Mouse (Mus musculus) limb, embryonic 10.5 days (tissue): ENCODE measurements around the gene Smc1b. TPM values are rescaled to one million over a fixed set of nuclear protein-coding genes. Genes with fewer than 3 reads are reported as not detected.
A peak's percentile ranks its signal among the peaks of the same experiment; 100 is the strongest.

Source experiments
- DNase-seq: peaks from one replicate; pipeline ENCODE4 v3.0.0-alpha.2; 2017; ENCODE audit warnings: low spot score
- H3K27ac ChIP-seq: fragments of 300-500 bp; sonication (generic); 2 replicates; pipeline ENCODE4 v1.5.1; 2016; ENCODE audit warnings: mild to moderate bottlenecking
- H3K27me3 ChIP-seq: fragments of 300-500 bp; sonication (generic); 2 replicates; pipeline ENCODE4 v1.6.1; 2016; ENCODE audit warnings: low read depth, mild to moderate bottlenecking; ENCODE audit not compliant: poor library complexity, severe bottlenecking
- H3K36me3 ChIP-seq: fragments of 300-500 bp; sonication (generic); 2 replicates; pipeline ENCODE4 v1.6.1; 2016; ENCODE audit warnings: mild to moderate bottlenecking, moderate library complexity
- H3K4me1 ChIP-seq: fragments of 300-500 bp; sonication (generic); 2 replicates; pipeline ENCODE4 v1.6.1; 2016
- H3K4me3 ChIP-seq: fragments of 300-500 bp; sonication (generic); 2 replicates; pipeline ENCODE4 v1.5.1; 2016; ENCODE audit warnings: mild to moderate bottlenecking, moderate library complexity
- H3K9me3 ChIP-seq: fragments of 300-500 bp; sonication (generic); replicated peaks from 2 replicates; pipeline ENCODE4 v1.6.1; 2016; ENCODE audit warnings: mild to moderate bottlenecking
- WGBS: fragments of 180-500 bp; shearing (Covaris S2); methylation state at CpG from one replicate; pipeline ENCODE4 v1.1.7; 2016; 5-methylcytosine and 5-hydroxymethylcytosine counted together
- polyA plus RNA-seq: library from polyadenylated mRNA; unstranded; fragments of >200 nt; fragmentation: Nextera tagmentation; extraction: Ambion mirVana; gene quantifications from 2 replicates; pipeline ENCODE4 v1.2.1, GENCODE M21; 2016

Smc1b gene
- polyA plus RNA-seq, 1 experiment from 2014 or later = 0.19 TPM

DNA sequence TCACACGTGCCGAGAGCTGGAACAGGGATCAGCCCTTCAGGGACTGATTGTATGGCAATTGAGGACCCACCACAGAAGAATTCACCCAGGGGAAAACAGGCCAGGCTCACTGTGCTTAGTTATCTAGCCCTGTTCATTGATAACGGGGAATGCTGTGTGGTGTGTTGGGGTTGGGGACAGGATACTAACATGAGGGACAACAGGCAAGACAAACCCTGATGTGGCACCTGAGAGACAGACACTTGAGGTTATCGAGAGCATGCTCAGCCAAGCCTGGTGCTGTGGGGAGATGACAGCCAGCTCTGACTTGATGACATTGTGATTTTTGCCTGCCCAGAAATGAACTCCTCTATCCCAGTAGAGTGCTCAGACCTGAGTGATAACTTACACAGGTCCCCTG is 24.4 kb upstream of the Smc1b start:
- H3K9me3 ChIP-seq = no peaks in the 10 kb centered on the region

DNA sequence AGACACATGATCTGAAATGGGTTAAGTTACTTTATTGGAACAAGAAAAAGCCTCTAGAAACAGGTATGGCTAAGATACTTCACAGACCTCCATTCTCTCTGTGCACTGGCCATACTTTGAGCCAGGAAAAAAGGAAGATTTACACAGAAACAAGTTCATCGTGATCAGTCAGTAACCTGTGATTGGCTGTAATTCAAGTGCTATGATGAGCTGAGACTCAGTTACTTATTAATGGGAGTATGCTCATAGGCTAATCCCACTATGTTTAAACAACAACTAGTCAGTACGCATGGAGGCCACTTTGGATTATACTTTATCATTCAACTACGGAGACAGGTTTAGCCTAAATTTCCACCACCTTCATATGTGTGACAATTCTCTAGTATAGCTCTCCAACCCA is 22.3 kb upstream of the Smc1b start:
- DNase-seq = no peak
- H3K9me3 ChIP-seq = no peaks in the 10 kb centered on the region
- no peaks in the 10 kb centered on the region for H3K36me3 ChIP-seq
- whole genome bisulfite sequencing = 92% methylated on average over 3 of the region's 3 CpGs
- no peaks in the 10 kb centered on the region for H3K27me3 ChIP-seq
- no peak overlapping the region for H3K27ac ChIP-seq
- H3K4me1 ChIP-seq = peaks cover 10% of the 10 kb centered on the region
- no peak overlapping the region for H3K4me3 ChIP-seq

More for the DNA sequence above, 24.4 kb upstream of the Smc1b start:
- Histone ChIP-seq H3K4me3 (no peak overlapping the region), H3K27ac (no peak overlapping the region), H3K36me3 (no peaks in the 10 kb centered on the region), H3K27me3 (no peaks in the 10 kb centered on the region), H3K4me1 (peaks cover 10% of the 10 kb centered on the region)
- DNase-seq = no peak
- WGBS = 80% methylated on average over 4 of the region's 4 CpGs

GRCm38 (mm10) chr15:85152577-85152976 is 20.8 kb upstream of the Smc1b start:
- Histone ChIP-seq H3K27me3 (no peaks in the 10 kb centered on the region), H3K4me1 (peaks cover 4% of the 10 kb centered on the region), H3K4me3 (no peak overlapping the region), H3K27ac (no peak overlapping the region), H3K36me3 (no peaks in the 10 kb centered on the region), H3K9me3 (no peaks in the 10 kb centered on the region)
- WGBS = 76% methylated on average over 3 of the region's 3 CpGs
- no peak for DNase-seq

DNA sequence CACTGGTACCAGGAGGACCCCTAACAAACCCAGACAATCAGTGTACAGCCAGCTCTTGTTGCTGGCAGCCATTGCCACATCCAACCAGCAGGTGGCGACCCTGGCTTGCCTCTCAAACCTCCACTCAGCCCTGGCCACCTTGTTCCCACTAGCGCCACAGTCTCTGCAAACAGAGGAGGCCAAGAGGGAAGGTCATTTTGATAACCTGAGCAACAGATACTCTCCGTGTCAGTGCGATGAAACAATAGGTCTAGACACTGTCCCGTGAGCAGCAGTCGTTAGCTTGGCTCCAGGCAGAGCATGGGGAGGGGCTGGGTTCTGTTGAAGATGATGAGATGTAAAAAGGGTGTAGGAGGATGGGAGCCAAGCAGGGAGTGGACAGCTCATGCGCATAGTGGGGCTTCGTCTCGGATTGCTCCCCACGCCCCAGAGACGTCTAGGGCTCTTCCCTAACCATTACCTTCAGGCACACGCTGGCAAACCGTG is 19.7 kb upstream of the Smc1b start:
- Histone ChIP-seq H3K27me3 (no peaks in the 10 kb centered on the region), H3K4me3 (no peak overlapping the region), H3K27ac (0 out of 2 replicates have a peak overlapping the region, but pooled peaks have one; percentile 2), H3K4me1 (peaks cover 4% of the 10 kb centered on the region), H3K36me3 (no peaks in the 10 kb centered on the region), H3K9me3 (no peaks in the 10 kb centered on the region)
- DNase-seq = peak; percentile 89
- WGBS = 31% methylated on average over 13 of the region's 13 CpGs

GRCm38 (mm10) chr15:85144249-85144648 is 12.5 kb upstream of the Smc1b start:
- Histone ChIP-seq H3K4me3 (no peak overlapping the region), H3K4me1 (peaks cover 11% of the 10 kb centered on the region), H3K27me3 (no peaks in the 10 kb centered on the region), H3K36me3 (no peaks in the 10 kb centered on the region), H3K27ac (no peak overlapping the region), H3K9me3 (no peaks in the 10 kb centered on the region)
- 90% methylated on average over 5 of the region's 5 CpGs for WGBS
- no peak for DNase-seq

DNA sequence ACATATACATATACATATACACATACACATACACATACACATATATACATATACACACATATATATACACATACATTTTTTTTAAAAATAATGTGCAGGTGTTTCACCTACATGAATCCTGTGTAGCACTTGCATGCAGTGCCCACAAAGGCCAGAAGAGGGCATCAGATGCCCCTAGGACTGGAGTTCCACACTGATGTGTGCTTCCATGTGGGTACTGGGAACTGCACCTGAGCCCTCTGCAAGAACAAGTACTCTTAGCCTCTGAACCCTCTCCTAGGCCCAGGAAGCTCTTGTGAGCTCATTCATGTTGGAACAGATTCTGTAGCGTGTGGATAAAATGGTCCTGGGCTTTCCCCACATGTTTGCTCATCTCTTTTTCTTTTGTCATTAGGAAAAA is 12.0 kb upstream of the Smc1b start:
- no peak overlapping the region for H3K27ac ChIP-seq
- no peaks in the 10 kb centered on the region for H3K9me3 ChIP-seq
- WGBS = 95% methylated on average over 1 of the region's 1 CpGs
- H3K4me3 ChIP-seq = no peak overlapping the region
- DNase-seq = no peak
- no peaks in the 10 kb centered on the region for H3K27me3 ChIP-seq
- no peaks in the 10 kb centered on the region for H3K36me3 ChIP-seq
- peaks cover 11% of the 10 kb centered on the region for H3K4me1 ChIP-seq

DNA sequence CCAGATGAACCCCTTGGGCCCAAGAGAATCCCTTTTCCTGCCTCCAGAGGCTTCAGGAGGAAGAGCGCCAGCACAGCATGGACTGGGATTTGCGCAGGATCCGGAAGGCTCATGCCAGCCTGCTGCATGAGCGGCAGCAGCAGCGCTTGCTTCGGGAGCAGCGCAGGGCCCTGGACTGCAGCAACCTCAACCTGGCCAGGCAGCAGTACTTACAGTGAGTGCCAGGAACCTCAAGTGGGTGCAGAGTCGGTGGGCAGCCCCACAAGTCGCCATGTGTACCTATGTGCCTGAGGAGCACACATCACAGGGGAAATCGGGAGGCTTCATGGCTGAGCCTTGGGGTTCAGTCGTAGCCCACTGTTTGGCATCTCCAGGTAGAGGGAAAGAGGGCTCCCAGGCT is 11.4 kb upstream of the Smc1b start:
- Histone ChIP-seq H3K4me1 (peaks cover 11% of the 10 kb centered on the region), H3K36me3 (no peaks in the 10 kb centered on the region), H3K4me3 (no peak overlapping the region), H3K9me3 (no peaks in the 10 kb centered on the region), H3K27me3 (no peaks in the 10 kb centered on the region), H3K27ac (no peak overlapping the region)
- WGBS = 89% methylated on average over 11 of the region's 11 CpGs
- DNase-seq = no peak

DNA sequence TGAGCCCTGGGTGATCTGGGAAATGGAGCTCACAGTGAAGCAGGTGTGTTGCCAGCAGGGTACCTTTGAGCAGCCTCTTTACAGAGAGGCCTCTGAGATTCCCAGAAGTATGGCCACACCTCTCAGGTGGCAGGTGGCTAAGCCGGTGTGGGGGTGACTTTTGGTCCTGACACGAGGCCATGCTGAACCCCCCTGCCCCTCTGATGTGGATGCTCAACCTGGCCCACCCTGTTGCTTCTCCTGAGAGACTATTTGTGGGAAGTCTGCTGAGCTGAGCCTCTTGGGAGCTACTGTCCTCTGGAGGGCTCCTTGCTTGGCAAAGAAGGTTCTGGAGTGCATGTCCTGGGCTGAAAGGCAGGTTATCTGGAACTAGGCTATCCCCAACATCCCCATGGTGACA is 10.7 kb upstream of the Smc1b start:
- H3K4me3 ChIP-seq = no peak overlapping the region
- WGBS = 69% methylated on average over 2 of the region's 2 CpGs
- H3K4me1 ChIP-seq = peaks cover 11% of the 10 kb centered on the region
- no peaks in the 10 kb centered on the region for H3K9me3 ChIP-seq
- H3K36me3 ChIP-seq = no peaks in the 10 kb centered on the region
- H3K27me3 ChIP-seq = no peaks in the 10 kb centered on the region
- H3K27ac ChIP-seq = no peak overlapping the region
- no peak for DNase-seq

GRCm38 (mm10) chr15:85141290-85141689 is 9.5 kb upstream of the Smc1b start:
- WGBS = 86% methylated on average over 10 of the region's 10 CpGs

DNA sequence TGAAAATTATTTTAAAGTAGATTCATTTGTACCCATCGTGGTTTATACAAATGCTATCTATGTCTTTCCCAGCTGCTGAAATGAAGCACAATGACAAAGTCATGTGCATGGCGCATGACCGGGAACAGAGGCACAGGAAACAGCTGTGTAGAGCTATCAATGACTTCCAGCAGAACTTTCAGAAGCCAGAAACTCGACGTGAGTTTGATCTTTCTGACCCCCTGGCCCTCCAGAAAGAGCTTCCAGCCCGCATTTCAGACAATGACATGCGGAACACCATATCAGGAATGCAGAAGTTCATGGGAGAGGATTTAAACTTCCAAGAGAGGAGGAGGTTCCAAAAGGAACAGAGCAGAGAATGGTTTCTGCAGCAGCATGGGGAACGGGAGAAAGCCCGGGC is 3.4 kb upstream of the Smc1b start:
- Histone ChIP-seq H3K4me3 (no peak overlapping the region), H3K9me3 (no peaks in the 10 kb centered on the region), H3K36me3 (no peaks in the 10 kb centered on the region), H3K27me3 (peaks cover 20% of the 10 kb centered on the region), H3K4me1 (peaks cover 13% of the 10 kb centered on the region; the same call in 1 of the 2 replicates), H3K27ac (no peak overlapping the region)
- no peak for DNase-seq
- 62% methylated on average over 9 of the region's 9 CpGs for WGBS

More at GRCm38 (mm10) chr15:85141290-85141689, 9.5 kb upstream of the Smc1b start:
- no peak for DNase-seq
- Histone ChIP-seq H3K36me3 (no peaks in the 10 kb centered on the region), H3K9me3 (no peaks in the 10 kb centered on the region), H3K4me1 (peaks cover 11% of the 10 kb centered on the region), H3K27me3 (no peaks in the 10 kb centered on the region), H3K4me3 (no peak overlapping the region), H3K27ac (no peak overlapping the region)

DNA sequence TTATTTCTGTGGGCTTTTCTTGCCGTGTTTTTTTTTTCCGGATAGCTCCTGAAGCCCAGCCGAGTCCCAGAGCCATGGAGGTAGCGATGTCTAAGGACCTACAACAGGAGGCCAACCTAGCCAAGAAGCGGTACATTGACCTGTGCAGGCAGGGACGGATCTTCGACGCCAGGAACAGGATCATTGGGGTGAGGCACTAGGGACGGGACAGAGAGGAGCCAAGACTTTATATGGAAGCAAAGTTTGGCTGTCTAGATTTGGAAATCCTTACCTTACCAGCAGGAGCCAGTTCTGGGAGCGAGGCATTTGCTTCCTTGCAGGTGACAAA is 393 bp upstream of the Smc1b start:
- no peak for DNase-seq
- no peaks in the 10 kb centered on the region for H3K36me3 ChIP-seq
- no peak overlapping the region for H3K27ac ChIP-seq
- H3K27me3 ChIP-seq = peaks cover 20% of the 10 kb centered on the region
- peaks cover 13% of the 10 kb centered on the region; the same call in 1 of the 2 replicates for H3K4me1 ChIP-seq
- no peaks in the 10 kb centered on the region for H3K9me3 ChIP-seq
- H3K4me3 ChIP-seq = peak overlapping the region; percentile 36
- WGBS = 18% methylated on average over 10 of the region's 10 CpGs

GRCm38 (mm10) chr15:85085641-85086040 is 46.1 kb downstream of the Smc1b start:
- no peak overlapping the region for H3K27ac ChIP-seq
- H3K27me3 ChIP-seq = no peaks in the 10 kb centered on the region
- no peak overlapping the region for H3K4me3 ChIP-seq
- no peak for DNase-seq
- no peaks in the 10 kb centered on the region for H3K36me3 ChIP-seq
- H3K9me3 ChIP-seq = no peaks in the 10 kb centered on the region
- H3K4me1 ChIP-seq = no peaks in the 10 kb centered on the region
- 74% methylated on average over 1 of the region's 1 CpGs for WGBS

DNA sequence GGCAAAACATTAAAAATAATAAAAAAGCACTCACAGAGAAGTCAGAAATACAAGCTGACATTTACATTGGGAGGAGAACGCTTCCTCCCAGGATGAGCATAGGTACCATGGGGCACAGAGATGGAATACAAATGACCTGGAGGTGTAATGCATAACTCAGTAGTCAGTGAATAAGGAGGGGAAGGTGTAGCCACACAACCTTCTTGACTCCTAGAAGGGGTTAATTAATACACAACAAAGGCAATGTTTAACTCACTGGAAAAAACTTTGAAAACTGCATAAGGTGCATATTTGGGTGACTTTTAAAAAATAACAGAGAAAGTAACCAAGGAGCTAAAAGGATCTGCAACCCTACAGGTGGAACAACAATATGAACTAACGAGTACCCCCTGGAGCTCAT is 59.1 kb downstream of the Smc1b start:
- Histone ChIP-seq H3K27ac (no peak overlapping the region), H3K9me3 (no peaks in the 10 kb centered on the region), H3K4me3 (no peak overlapping the region), H3K36me3 (no peaks in the 10 kb centered on the region), H3K4me1 (no peaks in the 10 kb centered on the region), H3K27me3 (no peaks in the 10 kb centered on the region)
- 93% methylated on average over 2 of the region's 2 CpGs for WGBS
- DNase-seq = no peak

DNA sequence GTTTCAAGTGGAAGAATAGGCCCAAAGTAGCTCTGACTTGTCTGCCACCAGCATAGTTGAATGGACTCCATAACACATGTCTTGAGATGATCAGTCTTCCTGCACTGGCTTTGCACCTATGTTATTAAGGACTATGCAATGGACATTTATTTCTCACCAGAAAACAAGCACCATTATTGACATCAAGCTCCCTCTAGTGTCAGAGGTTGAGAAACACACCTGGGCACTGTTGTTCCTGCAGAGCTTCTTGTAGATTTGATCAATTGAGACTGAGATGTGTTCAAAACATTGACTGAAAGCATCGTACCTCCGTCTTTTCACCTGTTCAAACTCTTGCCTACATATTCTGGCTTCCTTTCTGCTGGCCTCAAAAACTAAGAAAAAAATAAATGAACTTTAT is 61.2 kb downstream of the Smc1b start:
- Histone ChIP-seq H3K27me3 (no peaks in the 10 kb centered on the region), H3K4me3 (no peak overlapping the region), H3K9me3 (no peaks in the 10 kb centered on the region), H3K4me1 (no peaks in the 10 kb centered on the region), H3K27ac (no peak overlapping the region), H3K36me3 (no peaks in the 10 kb centered on the region)
- DNase-seq = peak; percentile 40
- 44% methylated on average over 2 of the region's 2 CpGs for WGBS
